Mouse (Mus musculus) forebrain, embryonic 16.5 days (tissue): Measurements from ENCODE around the gene Pnmal2. TPM values are rescaled to one million over a fixed set of nuclear protein-coding genes. Genes with fewer than 3 reads are reported as not detected.

Experiments
- ATAC-seq: fragments of 200-750 bp; cut with Nextera tagmentation; 2 replicates; pipeline ENCODE4 v1.8.0; 2017; ENCODE audit warnings: mild to moderate bottlenecking, moderate library complexity
- H3K27ac ChIP-seq: fragments of 300-500 bp; sonication (generic); 2 replicates; pipeline ENCODE4 v1.5.1; 2014; ENCODE audit warnings: low read length, control low read depth
- H3K27me3 ChIP-seq: fragments of 300-500 bp; sonication (generic); replicated peaks from 2 replicates; pipeline ENCODE4 v1.6.1; 2014; ENCODE audit warnings: low read length; ENCODE audit not compliant: control insufficient read depth, insufficient read depth
- H3K36me3 ChIP-seq: fragments of 300-500 bp; sonication (generic); 2 replicates; pipeline ENCODE4 v1.6.1; 2014; ENCODE audit not compliant: control insufficient read depth, insufficient read depth
- H3K4me1 ChIP-seq: fragments of 300-500 bp; sonication (generic); replicated peaks from 2 replicates; pipeline ENCODE4 v1.6.1; 2014; ENCODE audit warnings: low read length; ENCODE audit not compliant: control insufficient read depth, insufficient read depth
- H3K4me2 ChIP-seq: fragments of 300-500 bp; sonication (generic); 2 replicates; pipeline ENCODE4 v1.6.1; 2014; ENCODE audit warnings: mild to moderate bottlenecking, low read length, control low read depth
- H3K4me3 ChIP-seq: fragments of 300-500 bp; sonication (generic); replicated peaks from 2 replicates; pipeline ENCODE4 v1.5.1; 2014; ENCODE audit warnings: mild to moderate bottlenecking, low read length, control low read depth
- H3K9ac ChIP-seq: fragments of 300-500 bp; sonication (generic); replicated peaks from 2 replicates; pipeline ENCODE4 v1.6.1; 2014; ENCODE audit warnings: low read depth, low read length, control low read depth
- H3K9me3 ChIP-seq: fragments of 300-500 bp; sonication (generic); 2 replicates; pipeline ENCODE4 v1.6.1; 2016; ENCODE audit warnings: low read length; ENCODE audit not compliant: control insufficient read depth
- WGBS: fragments of 180-500 bp; shearing (Covaris S2); extraction: QIAGEN DNeasy Blood & Tissue Kit; methylation state at CpG from one replicate; pipeline ENCODE4 v1.1.7; 2014; 5-methylcytosine and 5-hydroxymethylcytosine counted together
- polyA plus RNA-seq: library from polyadenylated mRNA; unstranded; fragments of >200 nt; fragmentation: Nextera tagmentation; extraction: Ambion mirVana; gene quantifications from 2 replicates; pipeline ENCODE4 v1.2.1, GENCODE M21; 2015

Pnmal2 gene
- polyA plus RNA-seq, 1 experiment from 2014 or later, result 118 TPM

GRCm38 (mm10) chr7:16915461-16916340, 28.8 kb upstream of the Pnmal2 start:
- no peaks in the 10 kb centered on the region for H3K27me3 ChIP-seq
- H3K27ac ChIP-seq, result no peak overlapping the region
- no peak for ATAC-seq
- H3K4me1 ChIP-seq, result peaks cover 15% of the 10 kb centered on the region
- no peaks in the 10 kb centered on the region for H3K9me3 ChIP-seq
- 92% methylated on average over 32 of the region's 32 CpGs for WGBS
- H3K9ac ChIP-seq, result no peak overlapping the region
- H3K4me3 ChIP-seq, result no peak overlapping the region
- H3K4me2 ChIP-seq, result no peak overlapping the region
- peaks cover 15% of the 10 kb centered on the region; the same call in 1 of the 2 replicates for H3K36me3 ChIP-seq

- Histone ChIP-seq H3K36me3 (peaks cover 15% of the 10 kb centered on the region; the same call in 1 of the 2 replicates), H3K4me1 (peaks cover 24% of the 10 kb centered on the region), H3K4me2 (no peak overlapping the region), H3K9ac (no peak overlapping the region), H3K9me3 (no peaks in the 10 kb centered on the region), H3K27me3 (no peaks in the 10 kb centered on the region), H3K4me3 (no peak overlapping the region), H3K27ac (no peak overlapping the region)
- 85% methylated on average over 30 of the region's 30 CpGs for WGBS
- ATAC-seq, result no peak
Observed at GRCm38 (mm10) chr7:16916342-16917265, 27.9 kb upstream of the Pnmal2 start.

GRCm38 (mm10) chr7:16917447-16917846, 27.0 kb upstream of the Pnmal2 start:
- H3K4me3 ChIP-seq, result no peak overlapping the region
- no peak overlapping the region for H3K4me2 ChIP-seq
- WGBS, result 86% methylated on average over 11 of the region's 11 CpGs
- H3K9ac ChIP-seq, result no peak overlapping the region
- H3K36me3 ChIP-seq, result peaks cover 15% of the 10 kb centered on the region; the same call in 1 of the 2 replicates
- ATAC-seq, result no peak
- H3K9me3 ChIP-seq, result no peaks in the 10 kb centered on the region
- no peaks in the 10 kb centered on the region for H3K27me3 ChIP-seq
- H3K27ac ChIP-seq, result no peak overlapping the region
- peaks cover 32% of the 10 kb centered on the region for H3K4me1 ChIP-seq

GRCm38 (mm10) chr7:16918014-16918413, 26.5 kb upstream of the Pnmal2 start:
- WGBS, result 68% methylated on average over 9 of the region's 9 CpGs
- H3K27ac ChIP-seq, result no peak overlapping the region
- H3K36me3 ChIP-seq, result peaks cover 15% of the 10 kb centered on the region; the same call in 1 of the 2 replicates
- H3K4me3 ChIP-seq, result no peak overlapping the region
- no peaks in the 10 kb centered on the region for H3K9me3 ChIP-seq
- H3K4me2 ChIP-seq, result no peak overlapping the region
- ATAC-seq, result no peak
- peaks cover 36% of the 10 kb centered on the region for H3K4me1 ChIP-seq
- H3K9ac ChIP-seq, result no peak overlapping the region
- no peaks in the 10 kb centered on the region for H3K27me3 ChIP-seq

- Histone ChIP-seq H3K27ac (no peak overlapping the region), H3K4me2 (no peak overlapping the region), H3K4me3 (no peak overlapping the region), H3K27me3 (no peaks in the 10 kb centered on the region), H3K36me3 (peaks cover 15% of the 10 kb centered on the region; the same call in 1 of the 2 replicates), H3K4me1 (peaks cover 36% of the 10 kb centered on the region), H3K9me3 (no peaks in the 10 kb centered on the region), H3K9ac (no peak overlapping the region)
- WGBS, result 79% methylated on average over 3 of the region's 3 CpGs
- ATAC-seq, result no peak
Observed at GRCm38 (mm10) chr7:16918670-16919069, 25.8 kb upstream of the Pnmal2 start.

GRCm38 (mm10) chr7:16919395-16920149, 24.9 kb upstream of the Pnmal2 start:
- 79% methylated on average over 13 of the region's 13 CpGs for WGBS
- H3K4me3 ChIP-seq, result no peak overlapping the region; the same call in 1 of the 2 replicates
- peaks cover 15% of the 10 kb centered on the region; the same call in 1 of the 2 replicates for H3K36me3 ChIP-seq
- no peak overlapping the region for H3K27ac ChIP-seq
- H3K4me1 ChIP-seq, result peaks cover 36% of the 10 kb centered on the region
- peak overlapping the region; percentile 28 for H3K4me2 ChIP-seq
- no peak for ATAC-seq
- H3K9me3 ChIP-seq, result no peaks in the 10 kb centered on the region
- H3K9ac ChIP-seq, result peak overlapping the region; percentile 20
- H3K27me3 ChIP-seq, result no peaks in the 10 kb centered on the region

GRCm38 (mm10) chr7:16920150-16920579, 24.3 kb upstream of the Pnmal2 start:
- peak overlapping the region; percentile 20 for H3K9ac ChIP-seq

GRCm38 (mm10) chr7:16920818-16921791, 23.4 kb upstream of the Pnmal2 start:
- 38% methylated on average over 21 of the region's 21 CpGs for WGBS
- no peak for ATAC-seq
- Histone ChIP-seq H3K9me3 (no peaks in the 10 kb centered on the region), H3K4me2 (peak overlapping the region; percentile 91), H3K27ac (peak overlapping the region; percentile 100), H3K4me1 (peaks cover 39% of the 10 kb centered on the region), H3K9ac (peak overlapping the region; percentile 99), H3K4me3 (peak overlapping the region; percentile 89), H3K36me3 (peaks cover 8% of the 10 kb centered on the region; the same call in 1 of the 2 replicates), H3K27me3 (no peaks in the 10 kb centered on the region)

More at GRCm38 (mm10) chr7:16920150-16920579, 24.3 kb upstream of the Pnmal2 start:
- 75% methylated on average over 7 of the region's 7 CpGs for WGBS
- Histone ChIP-seq H3K4me3 (no peak overlapping the region; the same call in 1 of the 2 replicates), H3K36me3 (peaks cover 13% of the 10 kb centered on the region; the same call in 1 of the 2 replicates), H3K27ac (no peak overlapping the region), H3K4me1 (peaks cover 39% of the 10 kb centered on the region), H3K9me3 (no peaks in the 10 kb centered on the region), H3K4me2 (peak overlapping the region; percentile 28), H3K27me3 (no peaks in the 10 kb centered on the region)
- no peak for ATAC-seq
